Mouse (Mus musculus): ENCODE results near the gene Cmah. TPM values are rescaled to one million over a fixed set of nuclear protein-coding genes. Genes with fewer than 3 reads are reported as not detected.

Cmah gene
- polyA plus RNA-seq, 1 experiment from 2014 or later, result 0.37 TPM

GRCm38 (mm10) chr13:24444709-24445108 is 117.5 kb downstream of the Cmah start:
- Histone ChIP-seq H3K4me2 (ENCODE audit: low read depth, low read length, severe bottlenecking) (no peak overlapping the region), H3K9me3 (ENCODE audit: control insufficient read depth, low read length) (no peaks in the 10 kb centered on the region), H3K36me3 (ENCODE audit: control insufficient read depth, insufficient read depth, low read length) (no peaks in the 10 kb centered on the region), H3K4me3 (ENCODE audit: low read depth, low read length) (no peak overlapping the region), H3K27ac (ENCODE audit: low read depth, low read length) (no peak overlapping the region), H3K9ac (ENCODE audit: low read length) (no peak overlapping the region), H3K4me1 (replicated peaks; ENCODE audit: control insufficient read depth, insufficient read depth, low read length) (no peaks in the 10 kb centered on the region), H3K27me3 (ENCODE audit: control insufficient read depth, insufficient read depth, low read length) (no peaks in the 10 kb centered on the region)
- 66% methylated on average over 4 of the region's 4 CpGs for whole genome bisulfite sequencing
- no peak for DNase-seq (ENCODE audit: low spot score)
- no peak for ATAC-seq (replicated peaks; ENCODE audit: low FRiP score)

- no peak for DNase-seq (ENCODE audit: low spot score)
- no peaks in the 10 kb centered on the region for H3K9me3 ChIP-seq (ENCODE audit: control insufficient read depth, low read length)
- H3K4me1 ChIP-seq (replicated peaks; ENCODE audit: control insufficient read depth, insufficient read depth, low read length), result no peaks in the 10 kb centered on the region
- H3K27ac ChIP-seq (ENCODE audit: low read depth, low read length), result no peak overlapping the region
- H3K4me2 ChIP-seq (ENCODE audit: low read depth, low read length, severe bottlenecking), result no peak overlapping the region
- no peak overlapping the region for H3K4me3 ChIP-seq (ENCODE audit: low read depth, low read length)
- H3K36me3 ChIP-seq (ENCODE audit: control insufficient read depth, insufficient read depth, low read length), result no peaks in the 10 kb centered on the region
- 86% methylated on average over 3 of the region's 3 CpGs for WGBS
- H3K27me3 ChIP-seq (ENCODE audit: control insufficient read depth, insufficient read depth, low read length), result no peaks in the 10 kb centered on the region
- no peak for ATAC-seq (replicated peaks; ENCODE audit: low FRiP score)
- H3K9ac ChIP-seq (ENCODE audit: low read length), result no peak overlapping the region
Observed at GRCm38 (mm10) chr13:24445166-24445565, 118.0 kb downstream of the Cmah start.

- Histone ChIP-seq H3K9me3 (ENCODE audit: control insufficient read depth, low read length) (no peaks in the 10 kb centered on the region), H3K4me2 (ENCODE audit: low read depth, low read length, severe bottlenecking) (no peak overlapping the region), H3K4me3 (ENCODE audit: low read depth, low read length) (no peak overlapping the region), H3K27me3 (ENCODE audit: control insufficient read depth, insufficient read depth, low read length) (no peaks in the 10 kb centered on the region), H3K27ac (ENCODE audit: low read depth, low read length) (no peak overlapping the region), H3K9ac (ENCODE audit: low read length) (no peak overlapping the region), H3K4me1 (replicated peaks; ENCODE audit: control insufficient read depth, insufficient read depth, low read length) (no peaks in the 10 kb centered on the region), H3K36me3 (ENCODE audit: control insufficient read depth, insufficient read depth, low read length) (no peaks in the 10 kb centered on the region)
- no peak for ATAC-seq (replicated peaks; ENCODE audit: low FRiP score)
- no peak for DNase-seq (ENCODE audit: low spot score)
- WGBS, result 84% methylated on average over 4 of the region's 4 CpGs
Observed at GRCm38 (mm10) chr13:24446081-24446480, 118.9 kb downstream of the Cmah start.

GRCm38 (mm10) chr13:24447043-24447442 is 119.8 kb downstream of the Cmah start:
- Histone ChIP-seq H3K27me3 (ENCODE audit: control insufficient read depth, insufficient read depth, low read length) (no peaks in the 10 kb centered on the region), H3K4me3 (ENCODE audit: low read depth, low read length) (no peak overlapping the region), H3K27ac (ENCODE audit: low read depth, low read length) (no peak overlapping the region), H3K4me2 (ENCODE audit: low read depth, low read length, severe bottlenecking) (no peak overlapping the region), H3K4me1 (replicated peaks; ENCODE audit: control insufficient read depth, insufficient read depth, low read length) (no peaks in the 10 kb centered on the region), H3K9me3 (ENCODE audit: control insufficient read depth, low read length) (no peaks in the 10 kb centered on the region), H3K9ac (ENCODE audit: low read length) (no peak overlapping the region), H3K36me3 (ENCODE audit: control insufficient read depth, insufficient read depth, low read length) (no peaks in the 10 kb centered on the region)
- ATAC-seq (replicated peaks; ENCODE audit: low FRiP score) (no peak), DNase-seq (ENCODE audit: low spot score) (no peak)
- 80% methylated on average over 5 of the region's 5 CpGs for WGBS

DNA sequence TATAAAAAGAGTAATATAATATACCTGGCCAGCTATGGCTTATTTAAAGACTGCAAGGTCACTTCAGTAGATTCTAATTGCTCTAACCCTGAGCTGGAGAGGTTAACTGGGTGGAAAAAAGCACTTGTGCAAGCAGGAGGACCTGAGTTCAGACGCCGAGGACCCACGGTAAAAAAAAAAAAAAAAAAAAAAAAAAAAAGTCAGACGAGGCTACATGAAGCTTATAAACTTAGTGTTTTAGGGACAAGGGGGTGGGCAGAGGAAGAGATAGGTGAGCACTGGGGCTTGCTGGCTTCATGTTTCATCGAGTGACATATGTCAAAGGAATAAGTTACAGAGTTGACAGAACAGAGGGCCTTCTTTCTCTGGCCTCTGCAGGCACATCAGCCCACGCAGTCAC is 121.4 kb downstream of the Cmah start:
- DNase-seq (ENCODE audit: low spot score) (no peak), ATAC-seq (replicated peaks; ENCODE audit: low FRiP score) (no peak)
- no peaks in the 10 kb centered on the region for H3K36me3 ChIP-seq (ENCODE audit: control insufficient read depth, insufficient read depth, low read length)
- no peaks in the 10 kb centered on the region for H3K4me1 ChIP-seq (replicated peaks; ENCODE audit: control insufficient read depth, insufficient read depth, low read length)
- no peak overlapping the region for H3K27ac ChIP-seq (ENCODE audit: low read depth, low read length)
- no peaks in the 10 kb centered on the region for H3K9me3 ChIP-seq (ENCODE audit: control insufficient read depth, low read length)
- H3K4me3 ChIP-seq (ENCODE audit: low read depth, low read length), result no peak overlapping the region
- H3K4me2 ChIP-seq (ENCODE audit: low read depth, low read length, severe bottlenecking), result no peak overlapping the region
- no peaks in the 10 kb centered on the region for H3K27me3 ChIP-seq (ENCODE audit: control insufficient read depth, insufficient read depth, low read length)
- WGBS, result 77% methylated on average over 6 of the region's 6 CpGs
- H3K9ac ChIP-seq (ENCODE audit: low read length), result no peak overlapping the region

- H3K27me3 ChIP-seq (ENCODE audit: control insufficient read depth, insufficient read depth, low read length), result no peaks in the 10 kb centered on the region
- H3K4me3 ChIP-seq (ENCODE audit: low read depth, low read length), result no peak overlapping the region
- DNase-seq (ENCODE audit: low spot score) (no peak), ATAC-seq (replicated peaks; ENCODE audit: low FRiP score) (no peak)
- H3K4me1 ChIP-seq (replicated peaks; ENCODE audit: control insufficient read depth, insufficient read depth, low read length), result no peaks in the 10 kb centered on the region
- 87% methylated on average over 2 of the region's 2 CpGs for WGBS
- H3K36me3 ChIP-seq (ENCODE audit: control insufficient read depth, insufficient read depth, low read length), result no peaks in the 10 kb centered on the region
- no peak overlapping the region for H3K4me2 ChIP-seq (ENCODE audit: low read depth, low read length, severe bottlenecking)
- H3K9ac ChIP-seq (ENCODE audit: low read length), result no peak overlapping the region
- H3K9me3 ChIP-seq (ENCODE audit: control insufficient read depth, low read length), result no peaks in the 10 kb centered on the region
- H3K27ac ChIP-seq (ENCODE audit: low read depth, low read length), result no peak overlapping the region
Observed at GRCm38 (mm10) chr13:24451455-24451854, 124.3 kb downstream of the Cmah start.

DNA sequence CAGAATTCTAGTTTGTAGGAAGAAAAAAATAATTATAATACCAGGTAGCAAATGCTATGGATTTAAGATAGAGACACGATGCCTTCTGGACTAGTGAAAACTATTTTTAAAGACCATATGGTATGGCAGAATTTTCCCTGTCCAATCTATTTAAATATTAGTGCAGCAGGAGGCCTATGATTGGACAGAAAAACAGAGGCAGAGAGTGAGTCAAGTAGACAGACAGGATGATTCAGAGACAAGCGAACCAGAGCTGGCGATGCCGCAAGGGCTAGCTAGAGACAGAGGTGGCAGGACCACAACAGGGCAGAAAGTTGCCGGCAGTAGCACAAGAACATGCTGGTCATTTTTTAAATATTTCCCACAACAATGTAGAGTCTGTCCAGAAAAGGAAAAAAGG is 126.5 kb downstream of the Cmah start:
- 96% methylated on average over 5 of the region's 5 CpGs for WGBS
- H3K27me3 ChIP-seq (ENCODE audit: control insufficient read depth, insufficient read depth, low read length), result no peaks in the 10 kb centered on the region
- H3K27ac ChIP-seq (ENCODE audit: low read depth, low read length), result no peak overlapping the region
- H3K9me3 ChIP-seq (ENCODE audit: control insufficient read depth, low read length), result no peaks in the 10 kb centered on the region
- ATAC-seq (replicated peaks; ENCODE audit: low FRiP score) (no peak), DNase-seq (ENCODE audit: low spot score) (no peak)
- no peaks in the 10 kb centered on the region for H3K4me1 ChIP-seq (replicated peaks; ENCODE audit: control insufficient read depth, insufficient read depth, low read length)
- no peak overlapping the region for H3K9ac ChIP-seq (ENCODE audit: low read length)
- no peak overlapping the region for H3K4me2 ChIP-seq (ENCODE audit: low read depth, low read length, severe bottlenecking)
- H3K36me3 ChIP-seq (ENCODE audit: control insufficient read depth, insufficient read depth, low read length), result no peaks in the 10 kb centered on the region
- no peak overlapping the region for H3K4me3 ChIP-seq (ENCODE audit: low read depth, low read length)

GRCm38 (mm10) chr13:24456385-24456784 is 129.2 kb downstream of the Cmah start:
- no peak overlapping the region for H3K27ac ChIP-seq (ENCODE audit: low read depth, low read length)
- H3K27me3 ChIP-seq (ENCODE audit: control insufficient read depth, insufficient read depth, low read length), result no peaks in the 10 kb centered on the region
- no peak for DNase-seq (ENCODE audit: low spot score)
- H3K4me3 ChIP-seq (ENCODE audit: low read depth, low read length), result no peak overlapping the region
- H3K9me3 ChIP-seq (ENCODE audit: control insufficient read depth, low read length), result no peaks in the 10 kb centered on the region
- no peak for ATAC-seq (replicated peaks; ENCODE audit: low FRiP score)
- WGBS, result 91% methylated on average over 4 of the region's 4 CpGs
- no peak overlapping the region for H3K4me2 ChIP-seq (ENCODE audit: low read depth, low read length, severe bottlenecking)
- no peaks in the 10 kb centered on the region for H3K4me1 ChIP-seq (replicated peaks; ENCODE audit: control insufficient read depth, insufficient read depth, low read length)
- no peak overlapping the region for H3K9ac ChIP-seq (ENCODE audit: low read length)
- H3K36me3 ChIP-seq (ENCODE audit: control insufficient read depth, insufficient read depth, low read length), result no peaks in the 10 kb centered on the region

DNA sequence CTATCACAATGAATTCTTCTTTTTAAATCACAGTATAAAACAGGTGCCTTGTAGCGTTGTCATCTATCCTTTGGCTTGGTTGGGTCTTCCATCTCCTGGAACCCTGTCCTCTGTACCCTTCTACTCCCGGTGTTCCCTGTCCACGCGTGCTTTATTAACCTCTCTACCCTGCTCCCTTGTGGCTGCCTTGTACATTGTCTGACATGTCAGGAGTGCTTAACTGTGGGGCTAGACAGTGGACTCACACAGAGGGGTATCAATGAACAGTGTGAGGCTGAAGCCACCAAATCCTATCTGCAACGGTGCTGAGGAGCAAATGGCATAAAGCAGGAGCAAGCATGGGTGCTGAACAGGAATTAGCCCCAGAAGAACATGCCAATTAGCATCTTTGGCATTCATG is 133.3 kb downstream of the Cmah start:
- Histone ChIP-seq H3K27me3 (ENCODE audit: control insufficient read depth, insufficient read depth, low read length) (no peaks in the 10 kb centered on the region), H3K27ac (ENCODE audit: low read depth, low read length) (no peak overlapping the region), H3K9ac (ENCODE audit: low read length) (no peak overlapping the region), H3K4me3 (ENCODE audit: low read depth, low read length) (no peak overlapping the region), H3K9me3 (ENCODE audit: control insufficient read depth, low read length) (no peaks in the 10 kb centered on the region), H3K4me1 (replicated peaks; ENCODE audit: control insufficient read depth, insufficient read depth, low read length) (no peaks in the 10 kb centered on the region), H3K4me2 (ENCODE audit: low read depth, low read length, severe bottlenecking) (no peak overlapping the region), H3K36me3 (ENCODE audit: control insufficient read depth, insufficient read depth, low read length) (no peaks in the 10 kb centered on the region)
- ATAC-seq (replicated peaks; ENCODE audit: low FRiP score) (no peak), DNase-seq (ENCODE audit: low spot score) (no peak)
- 90% methylated on average over 5 of the region's 5 CpGs for WGBS

Measured in forebrain, embryonic 11.5 days (tissue).